Mouse (Mus musculus): ENCODE results near the gene Agap2.
"Not testable (repeated sequence)": the region's sequence is repeated elsewhere in the genome, so short reads cannot be mapped to it uniquely, and the experiment has no call there.

The Agap2 gene

DNA sequence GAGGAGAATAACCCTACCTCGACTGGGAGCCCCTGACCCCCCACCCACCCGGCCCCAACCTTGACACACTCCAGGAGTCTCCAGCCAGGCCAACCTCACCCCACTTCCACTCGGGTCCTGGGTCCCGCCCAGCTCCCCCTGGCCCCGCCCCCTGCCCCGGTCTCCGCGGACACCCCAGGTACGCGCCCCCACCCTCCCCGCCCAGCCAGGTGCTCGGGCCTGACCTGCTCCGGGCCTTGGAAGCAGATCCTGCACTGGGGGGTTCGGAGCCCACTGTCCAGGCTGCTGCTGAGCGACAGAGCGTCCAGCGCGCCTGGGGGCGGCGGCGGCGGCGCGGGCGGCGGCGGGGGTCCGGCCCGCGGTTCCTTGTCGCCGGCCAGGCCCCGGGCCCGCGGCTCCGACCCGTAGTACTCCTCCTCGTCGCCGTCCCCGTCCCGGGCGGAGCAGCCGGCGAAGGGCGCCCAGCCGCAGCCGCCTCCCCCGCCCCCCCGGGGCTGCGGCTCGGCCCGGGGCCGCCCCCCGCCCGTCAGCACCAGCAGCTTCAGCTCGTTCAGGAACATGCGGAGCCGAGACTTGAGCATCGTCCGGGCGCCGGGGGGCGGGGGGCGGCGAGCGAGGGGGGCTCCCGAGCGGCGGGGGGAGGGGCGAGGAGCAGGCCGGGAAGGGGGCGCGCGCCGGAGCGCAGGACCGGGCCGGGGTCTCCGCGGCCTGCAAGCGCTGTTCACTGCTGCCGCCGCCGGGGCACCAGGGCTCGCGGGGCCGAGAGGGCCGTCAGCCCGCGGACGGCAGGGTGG is 15.7 kb upstream of the Agap2 start:
- DNase-seq (ENCODE audit: low spot score in 2 of 2) = no peak

DNA sequence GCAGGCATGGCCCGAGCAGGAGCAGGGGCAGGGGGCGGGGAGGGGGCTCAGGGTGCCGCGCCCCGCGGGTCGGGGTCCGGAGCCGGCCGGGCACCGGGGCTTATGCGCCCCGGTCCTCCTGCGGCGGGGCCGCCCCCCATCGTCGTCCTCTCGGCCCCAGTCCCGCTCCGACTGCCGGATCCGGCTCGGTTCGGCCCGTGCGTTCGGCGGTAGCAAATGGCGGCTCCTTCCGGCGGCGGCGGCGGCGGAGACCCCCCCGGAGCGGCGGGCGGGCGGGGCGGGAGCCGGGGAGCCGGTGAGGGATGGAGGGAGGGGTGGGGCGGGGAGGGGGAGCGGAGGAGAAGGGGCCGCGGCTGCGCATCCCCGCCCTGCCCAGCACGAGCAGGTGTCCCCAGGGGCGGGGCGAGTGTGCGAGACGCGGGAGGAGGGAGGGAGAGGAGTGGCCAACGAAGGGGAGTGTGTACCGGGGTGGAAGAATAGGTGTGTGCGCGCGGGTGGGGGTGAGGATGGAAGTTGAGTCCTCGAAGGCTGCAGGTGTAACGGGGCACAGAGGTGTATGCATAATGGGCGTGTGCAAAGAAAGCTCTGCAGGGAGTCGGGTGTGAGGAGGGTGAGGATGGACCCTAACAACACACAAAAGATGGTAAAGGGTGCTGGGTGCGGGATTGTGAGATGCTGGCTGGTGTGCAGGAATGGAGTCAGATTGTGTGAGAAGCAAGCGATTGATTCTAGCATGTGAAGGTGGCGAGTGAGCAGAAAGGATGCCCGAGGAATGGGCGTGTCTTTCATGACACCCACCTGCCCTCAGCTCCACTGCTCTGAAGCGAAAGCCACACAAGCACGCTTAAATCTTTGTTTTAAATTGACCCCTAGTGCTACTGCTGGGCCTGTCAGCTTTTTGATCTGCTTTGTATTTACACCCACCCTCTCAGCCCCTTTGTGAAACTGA is 14.8 kb upstream of the Agap2 start, which contains the start of gene March9:
Gene March9, minus strand, starts transcription at position 217 of the 949 bp plus-strand sequence.
- peak; percentile 66 to 69 for DNase-seq (ENCODE audit: low spot score in 2 of 2)

DNA sequence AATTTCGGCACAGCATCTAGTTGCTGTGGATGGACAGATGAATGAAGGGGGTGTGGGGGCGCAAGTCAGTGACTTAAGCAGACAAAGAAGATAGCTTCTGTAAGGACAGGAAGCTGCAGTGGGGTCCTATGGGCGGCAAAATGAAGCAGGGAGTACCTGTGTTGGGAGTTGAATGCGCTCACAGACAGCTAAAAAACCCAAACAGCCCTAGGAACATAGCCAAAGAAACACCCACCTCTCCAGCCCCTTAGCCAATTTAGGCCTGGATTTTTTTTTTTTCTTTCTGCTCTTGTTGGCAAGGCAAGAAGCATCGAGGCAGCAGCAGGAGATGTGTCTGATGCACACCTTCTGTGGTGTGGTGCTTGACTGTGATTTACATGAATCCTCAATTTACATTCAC is 14.0 kb upstream of the Agap2 start:
- DNase-seq (ENCODE audit: low spot score in 2 of 2) = no peak

DNA sequence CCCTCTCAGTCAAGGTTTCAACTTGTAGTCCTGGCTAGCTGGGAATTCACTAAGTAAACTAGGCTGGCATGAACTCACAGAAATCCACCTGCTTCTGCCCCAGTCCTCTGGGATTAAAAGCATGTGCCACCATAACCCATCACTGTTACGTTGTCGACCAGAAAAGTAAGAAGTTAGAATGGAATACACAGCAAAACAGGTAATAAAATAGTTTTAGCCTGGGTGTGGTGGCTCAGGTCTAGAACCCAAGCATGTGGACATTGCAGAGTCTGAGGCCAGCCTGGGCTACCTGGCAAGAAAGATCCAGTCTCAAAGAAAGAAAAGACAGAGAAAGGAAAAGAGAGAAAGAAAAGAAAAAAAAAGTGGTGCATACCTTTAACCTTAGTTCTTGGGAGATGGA is 13.6 kb upstream of the Agap2 start:
- DNase-seq (ENCODE audit: low spot score in 2 of 2) = no peak

DNA sequence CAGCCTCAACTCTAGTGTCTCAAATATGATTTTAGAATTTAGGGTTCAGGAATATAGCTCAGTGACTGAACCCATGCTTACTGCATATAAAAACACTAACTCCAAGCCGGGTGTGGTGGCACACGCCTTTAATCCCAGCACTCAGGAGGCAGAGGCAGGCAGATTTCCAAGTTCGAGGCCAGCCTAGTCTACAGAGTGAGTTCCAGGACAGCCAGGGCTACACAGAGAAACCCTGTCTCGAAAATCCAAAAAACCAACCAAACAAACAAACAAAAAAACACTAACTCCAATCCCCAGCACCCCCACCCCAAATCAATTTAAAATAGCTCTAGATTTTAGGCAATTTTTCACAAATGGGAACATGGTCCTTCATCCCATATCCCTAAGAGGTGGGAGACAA is 13.0 kb upstream of the Agap2 start:
- not testable (repeated sequence) for DNase-seq (ENCODE audit: low spot score in 2 of 2)

DNA sequence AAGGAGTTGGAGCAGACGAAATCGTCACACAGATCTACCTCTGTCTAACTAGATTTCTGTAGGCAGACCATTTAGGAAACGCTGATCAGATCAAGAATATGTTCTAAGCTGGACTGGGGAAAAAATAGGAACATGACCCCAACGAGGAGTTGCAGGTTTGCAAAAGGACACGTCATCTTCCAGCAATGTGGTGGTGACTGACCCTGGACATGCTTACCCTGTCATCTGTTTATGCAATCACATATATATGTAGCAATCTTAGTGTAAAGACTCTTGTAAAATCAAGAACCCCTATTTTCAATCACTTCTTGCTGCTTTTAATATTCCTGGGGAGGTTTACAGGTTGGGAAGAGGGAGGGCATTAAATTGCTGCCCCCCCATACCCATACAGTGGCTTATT is 12.6 kb upstream of the Agap2 start:
- no peak for DNase-seq (ENCODE audit: low spot score in 2 of 2)

DNA sequence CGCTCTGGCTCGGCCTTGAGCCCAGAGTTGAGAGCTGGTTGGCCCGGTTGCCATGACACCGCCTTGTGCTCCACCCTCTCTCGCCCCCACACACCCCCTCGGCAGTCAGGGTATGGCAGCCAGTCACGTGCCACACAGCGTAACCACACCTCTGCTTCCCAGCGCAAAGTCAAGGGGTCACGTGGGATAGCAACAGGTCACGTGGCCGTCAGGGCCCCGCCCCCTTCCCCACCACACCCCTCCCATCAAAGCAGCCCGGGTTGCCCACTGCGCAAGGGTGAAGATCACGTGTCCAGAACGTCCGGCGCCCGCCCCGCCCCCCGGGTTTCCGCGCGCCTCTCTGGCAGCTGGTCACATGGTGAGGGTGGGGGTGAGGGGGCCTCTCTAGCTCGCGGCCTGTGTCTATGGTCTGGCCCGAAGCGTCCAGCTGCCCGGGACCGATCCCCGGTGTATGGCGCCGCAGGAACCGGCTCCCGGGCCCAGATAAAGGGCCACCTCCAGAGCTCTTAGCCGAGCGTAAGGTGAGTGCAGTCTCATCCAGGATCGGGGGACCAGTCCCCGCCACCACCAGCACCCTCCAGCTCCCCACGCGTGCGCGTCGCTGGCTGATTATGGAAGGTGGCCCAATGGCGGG is 11.7 kb upstream of the Agap2 start, which contains the start of gene Cdk4:
Gene Cdk4, plus strand, starts transcription at position 296 of the 634 bp plus-strand sequence.
- DNase-seq (ENCODE audit: low spot score in 2 of 2) = peak; percentile 96 to 99

DNA sequence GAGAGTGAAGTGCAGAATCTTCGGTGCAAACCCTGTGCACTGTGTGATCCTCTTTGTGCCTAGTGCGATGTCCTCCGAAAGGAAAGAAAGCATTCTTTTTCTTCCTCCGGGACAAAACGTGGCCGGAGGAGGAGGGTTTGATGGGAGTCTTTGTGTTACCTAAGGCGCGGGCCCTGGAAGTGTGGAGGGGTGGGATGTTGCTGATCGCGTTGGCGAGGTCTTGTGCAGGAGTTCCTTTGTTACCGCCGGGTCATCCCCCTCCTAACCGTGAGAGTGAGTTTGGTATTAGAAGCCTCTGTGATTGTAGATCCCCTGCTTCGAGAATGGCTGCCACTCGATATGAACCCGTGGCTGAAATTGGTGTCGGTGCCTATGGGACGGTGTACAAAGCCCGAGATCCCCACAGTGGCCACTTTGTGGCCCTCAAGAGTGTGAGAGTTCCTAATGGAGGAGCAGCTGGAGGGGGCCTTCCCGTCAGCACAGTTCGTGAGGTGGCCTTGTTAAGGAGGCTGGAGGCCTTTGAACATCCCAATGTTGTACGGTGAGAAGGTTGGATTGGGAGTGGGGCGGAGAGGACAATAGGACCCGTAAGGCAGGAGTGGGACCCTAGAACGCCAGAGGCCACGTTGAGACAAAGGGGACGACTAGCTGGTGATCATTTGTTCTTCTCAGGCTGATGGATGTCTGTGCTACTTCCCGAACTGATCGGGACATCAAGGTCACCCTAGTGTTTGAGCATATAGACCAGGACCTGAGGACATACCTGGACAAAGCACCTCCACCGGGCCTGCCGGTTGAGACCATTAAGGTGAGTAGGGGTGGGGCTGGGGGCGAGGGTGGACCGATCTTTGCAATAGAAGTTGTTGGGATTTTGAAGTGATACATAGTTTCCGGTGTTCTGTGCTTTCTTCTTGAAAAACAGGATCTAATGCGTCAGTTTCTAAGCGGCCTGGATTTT is 10.9 kb upstream of the Agap2 start:
- DNase-seq (ENCODE audit: low spot score in 2 of 2) = no peak

DNA sequence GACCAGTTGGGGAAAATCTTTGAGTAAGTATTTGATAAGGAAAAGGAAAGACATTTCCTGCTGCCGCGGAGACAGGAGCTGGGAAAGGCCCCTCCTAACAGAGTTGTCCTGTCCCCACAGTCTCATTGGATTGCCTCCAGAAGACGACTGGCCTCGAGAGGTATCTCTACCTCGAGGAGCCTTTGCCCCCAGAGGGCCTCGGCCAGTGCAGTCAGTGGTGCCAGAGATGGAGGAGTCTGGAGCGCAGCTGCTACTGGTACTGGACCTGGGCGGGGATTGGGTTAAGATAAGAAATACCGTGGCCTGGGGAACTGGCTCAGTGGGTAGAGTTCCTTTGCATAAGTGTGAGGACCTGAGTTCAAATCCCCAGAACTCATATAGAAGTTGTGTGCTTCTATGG is 9.1 kb upstream of the Agap2 start:
- DNase-seq (ENCODE audit: low spot score in 2 of 2) = no peak

DNA sequence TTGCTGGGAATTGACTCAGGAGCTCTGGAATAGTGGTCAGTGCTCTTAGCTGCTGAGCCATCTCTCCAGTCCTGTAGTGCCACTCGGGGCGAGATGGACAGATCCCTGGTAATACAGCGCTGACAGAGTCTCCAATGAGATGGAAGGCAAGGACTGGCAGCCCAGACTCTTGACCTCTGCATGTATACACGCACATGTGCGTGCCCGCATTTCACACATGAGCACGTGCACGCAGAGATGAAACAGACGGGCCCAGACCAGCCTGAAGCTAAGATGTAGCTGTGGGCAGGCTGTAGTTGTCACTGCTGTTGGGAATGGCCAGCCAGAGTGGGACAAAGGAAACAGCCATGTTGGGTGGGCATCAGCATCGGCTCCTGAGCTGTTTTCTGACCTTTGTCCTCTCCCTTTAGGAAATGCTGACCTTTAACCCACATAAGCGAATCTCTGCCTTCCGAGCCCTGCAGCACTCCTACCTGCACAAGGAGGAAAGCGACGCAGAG is 8.5 kb upstream of the Agap2 start:
- DNase-seq (ENCODE audit: low spot score in 2 of 2) = no peak

DNA sequence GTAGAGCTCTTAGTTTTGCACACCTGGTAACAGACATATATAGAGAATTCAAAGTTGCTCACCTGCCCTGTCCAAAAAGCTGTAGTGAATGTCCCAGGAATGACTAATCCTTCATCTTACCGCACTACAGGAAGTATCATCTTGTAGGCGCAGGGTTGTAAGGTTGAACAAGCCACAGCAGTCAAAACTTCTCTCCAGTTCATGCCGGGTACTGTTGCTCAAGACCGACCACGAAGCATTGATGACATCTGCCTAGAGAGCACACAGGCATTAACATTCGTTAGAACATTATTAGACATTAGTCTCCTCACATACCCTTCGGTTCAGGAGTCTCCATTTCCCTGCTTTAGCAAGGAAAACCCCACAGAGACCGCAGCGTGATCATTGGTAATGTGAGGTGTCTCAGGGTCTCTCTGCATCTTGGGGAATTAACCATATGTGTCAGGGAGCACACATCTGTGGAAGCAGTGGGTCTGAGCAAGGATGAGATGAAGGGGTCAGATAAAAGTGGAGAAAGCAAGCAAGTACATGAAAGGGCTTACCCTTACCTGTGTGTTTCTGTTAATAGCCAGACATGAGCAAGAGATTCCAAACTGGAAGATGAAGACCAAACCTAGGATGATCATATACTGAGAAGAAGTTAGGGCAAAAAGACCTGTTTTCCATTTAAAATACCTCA is 6.6 kb upstream of the Agap2 start:
- no peak for DNase-seq (ENCODE audit: low spot score in 2 of 2)

DNA sequence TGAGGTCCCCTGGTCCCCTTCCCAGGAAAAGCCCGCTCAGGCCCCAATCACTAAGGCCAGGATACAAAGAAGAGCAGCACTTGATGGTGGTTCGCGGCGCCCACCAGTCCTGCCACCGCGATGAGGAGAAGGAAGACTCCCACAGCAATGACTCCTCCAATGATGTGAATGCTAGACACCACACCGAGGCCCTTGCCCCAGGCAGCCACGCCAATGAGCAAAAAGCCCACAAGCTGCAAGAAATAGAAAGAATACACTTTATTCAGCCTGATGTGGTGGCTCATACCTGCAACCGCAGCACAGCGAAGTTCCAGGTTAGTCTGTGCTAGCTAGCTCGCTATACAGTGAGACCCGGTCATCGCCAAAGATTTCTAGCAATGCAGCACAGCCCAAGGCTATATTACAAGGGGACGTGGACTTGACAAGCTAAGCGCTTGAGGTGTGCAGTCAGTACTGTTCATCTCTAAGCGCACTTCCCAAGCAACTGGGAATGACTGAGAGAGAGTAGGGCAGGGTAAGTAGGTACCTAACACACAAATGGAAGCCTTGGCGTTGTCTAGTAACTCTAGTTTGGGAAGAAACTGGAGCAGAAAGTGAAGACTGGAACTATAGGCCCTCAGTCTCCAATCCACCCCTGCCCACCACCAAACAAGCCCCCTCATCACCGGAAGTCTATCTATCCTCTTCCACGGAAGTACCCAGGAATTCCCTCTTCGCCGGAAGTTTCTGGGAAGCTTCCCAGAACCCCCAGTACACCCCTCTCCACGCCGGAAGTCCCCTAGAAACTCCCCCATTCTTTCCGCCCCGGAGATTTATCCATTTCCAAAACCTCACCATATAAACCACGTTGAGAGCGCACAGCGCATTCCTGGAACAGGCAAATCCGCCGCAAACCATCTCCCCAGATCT is 5.5 kb upstream of the Agap2 start:
- DNase-seq (ENCODE audit: low spot score in 2 of 2) = no peak

DNA sequence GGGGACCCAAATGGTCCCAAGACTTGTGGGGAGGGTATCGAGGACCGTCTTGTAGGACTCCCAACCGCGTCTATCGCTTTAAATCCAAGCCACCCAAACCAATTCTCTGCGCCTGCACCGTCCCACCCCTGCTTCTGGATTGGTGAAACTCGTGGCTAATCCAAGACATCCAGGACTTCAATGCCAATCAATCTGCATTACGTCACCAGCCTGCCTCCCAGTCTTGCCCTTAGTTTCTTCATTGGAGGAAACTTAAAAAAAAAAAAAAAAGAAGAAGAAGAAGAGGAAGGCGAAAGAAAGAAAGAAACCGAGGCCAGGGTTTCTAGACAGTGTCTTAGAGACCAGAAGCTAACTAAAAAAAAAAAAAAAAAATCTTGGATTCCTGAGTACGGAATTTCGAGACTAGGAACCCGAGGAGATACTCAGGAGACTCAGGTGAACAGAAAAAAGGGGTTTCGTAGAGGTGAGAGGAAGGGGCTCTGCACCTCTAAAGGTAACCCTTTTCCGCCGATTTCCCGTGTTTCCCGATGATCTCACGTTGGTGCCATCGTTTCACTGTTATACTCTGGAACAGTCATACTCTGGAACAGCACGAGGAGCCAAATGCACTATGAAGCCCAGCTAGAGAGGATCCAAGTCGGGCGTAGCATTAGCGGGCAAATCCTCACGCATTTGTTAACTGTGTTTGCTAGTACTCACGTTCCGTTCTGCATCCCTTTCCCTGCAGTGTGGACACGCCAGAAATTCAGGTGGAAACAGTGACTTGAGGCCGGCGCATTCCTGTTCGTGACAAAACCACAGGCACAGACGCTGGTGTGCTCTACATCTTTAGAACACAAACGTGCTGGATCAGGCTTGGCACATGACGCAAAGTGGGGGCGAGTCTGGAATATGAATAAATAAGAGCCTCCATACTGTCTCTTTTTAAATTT is 4.6 kb upstream of the Agap2 start, which contains the start of gene Tspan31:
Gene Tspan31, minus strand, starts transcription at position 75 of the 932 bp plus-strand sequence.
- DNase-seq (ENCODE audit: low spot score in 2 of 2) = peak; percentile 77 to 90

DNA sequence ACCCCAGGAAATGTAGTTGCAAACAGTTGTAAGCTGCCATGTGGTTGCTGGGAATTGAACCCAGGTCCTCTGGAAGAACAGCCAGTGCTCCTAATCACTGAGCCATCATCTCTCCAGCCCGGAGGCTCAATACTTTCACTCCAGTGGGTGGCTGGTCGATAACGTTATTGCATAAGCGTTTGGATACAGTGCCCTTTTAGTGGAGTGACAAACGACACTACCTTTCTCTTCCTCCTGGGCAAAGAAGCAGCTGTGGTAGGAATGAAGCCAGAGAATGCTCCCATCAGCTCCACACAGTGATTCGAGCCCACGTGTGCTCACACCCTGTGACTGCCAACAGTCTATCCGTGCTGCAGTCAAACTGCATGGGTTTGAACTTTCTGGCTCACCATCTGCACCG is 3.9 kb upstream of the Agap2 start:
- DNase-seq (ENCODE audit: low spot score in 2 of 2) = no peak

DNA sequence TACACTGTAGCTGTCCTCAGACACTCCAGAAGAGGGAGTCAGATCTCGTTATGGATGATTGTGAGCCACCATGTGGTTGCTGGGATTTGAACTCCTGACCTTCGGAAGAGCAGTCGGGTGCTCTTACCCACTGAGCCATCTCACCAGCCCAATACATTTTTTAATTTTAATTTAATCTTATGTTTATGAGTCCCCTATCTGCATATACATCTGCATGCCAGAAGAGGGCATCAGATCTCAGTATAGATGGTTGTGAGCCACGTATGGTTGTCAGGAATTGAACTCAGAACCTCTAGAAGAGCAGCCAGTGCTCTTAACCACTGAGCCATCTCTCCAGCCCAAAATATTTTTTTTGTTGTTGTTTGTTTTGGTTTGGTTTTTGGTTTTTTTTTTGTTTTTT is 2.8 kb upstream of the Agap2 start:
- not testable (repeated sequence) for DNase-seq (ENCODE audit: low spot score in 2 of 2)

DNA sequence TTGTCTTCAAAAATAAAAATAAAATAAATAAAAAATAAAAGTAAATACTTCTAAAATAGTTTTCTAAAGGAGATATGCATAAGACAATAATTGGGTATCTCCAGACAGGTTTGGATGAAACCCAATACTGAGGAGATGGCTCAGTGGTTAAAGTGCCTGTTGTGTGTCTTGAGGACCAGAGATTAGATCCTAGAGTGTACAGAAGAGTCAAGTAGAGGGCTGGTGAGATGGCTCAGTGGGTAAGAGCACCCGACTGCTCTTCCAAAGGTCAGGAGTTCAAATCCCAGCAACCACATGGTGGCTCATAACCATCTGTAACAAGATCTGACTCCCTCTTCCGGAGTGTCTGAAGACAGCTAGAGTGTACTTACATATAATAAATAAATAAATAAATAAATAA is 2.1 kb upstream of the Agap2 start:
- DNase-seq (ENCODE audit: low spot score in 2 of 2) = not testable (repeated sequence)

DNA sequence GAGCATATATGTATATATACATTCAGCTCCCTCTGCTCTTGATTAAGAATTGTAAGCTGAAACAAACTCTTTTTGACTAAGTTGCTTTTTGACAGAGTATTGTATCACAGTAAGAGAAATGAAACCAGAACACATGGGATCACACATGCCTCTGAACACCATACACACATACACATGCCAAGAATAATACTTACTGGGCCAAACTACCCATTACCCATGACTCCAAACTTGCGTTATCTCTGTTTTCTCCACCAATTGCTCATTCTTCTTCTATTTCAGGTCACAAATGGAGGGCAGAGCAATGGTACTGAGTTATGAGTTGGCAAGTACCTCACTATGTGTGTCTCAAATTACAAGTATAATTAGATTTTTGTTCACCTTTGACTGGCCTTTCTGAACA is 1.1 kb upstream of the Agap2 start:
- no peak for DNase-seq (ENCODE audit: low spot score in 2 of 2)

DNA sequence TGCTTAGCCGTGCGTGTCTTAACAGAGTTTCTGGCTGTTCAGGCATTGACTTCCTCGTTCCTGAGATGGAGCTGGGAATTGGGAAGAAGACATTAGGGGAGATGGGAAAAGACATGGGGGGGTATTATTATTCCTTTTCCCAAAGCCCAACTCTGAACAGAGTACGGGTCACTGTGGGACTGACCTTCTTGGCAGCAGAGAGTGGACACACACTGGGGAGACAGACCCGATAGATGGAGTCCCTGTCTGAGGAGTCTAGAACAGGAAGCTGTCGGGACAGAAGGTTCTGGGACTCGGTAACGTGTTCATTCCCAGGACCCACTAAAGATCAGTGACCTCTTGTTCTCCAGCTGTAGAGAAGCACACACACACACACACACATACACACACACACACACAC is 567 bp downstream of the Agap2 start:
- no peak for DNase-seq (ENCODE audit: low spot score in 2 of 2)

Measured in urinary bladder, postnatal 36 days (tissue).